ENCODE assay signal across 1 mouse cellular context in the genomic region with DNA sequence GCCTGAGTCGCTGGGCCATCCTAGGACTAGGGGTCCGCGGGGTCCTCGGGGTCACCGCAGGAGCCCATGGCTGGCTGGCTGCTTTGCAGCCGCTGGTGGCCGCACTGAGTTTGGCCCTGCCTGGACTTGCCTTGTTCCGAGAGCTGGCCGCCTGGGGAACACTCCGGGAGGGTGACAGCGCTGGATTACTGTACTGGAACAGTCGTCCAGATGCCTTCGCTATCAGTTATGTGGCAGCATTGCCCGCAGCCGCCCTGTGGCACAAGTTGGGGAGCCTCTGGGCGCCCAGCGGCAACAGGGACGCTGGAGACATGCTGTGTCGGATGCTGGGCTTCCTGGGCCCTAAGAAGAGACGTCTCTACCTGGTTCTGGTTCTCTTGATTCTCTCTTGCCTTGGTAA.
TF ChIP-seq lines count a peak whose summit lies in the region.

No protein-coding gene starts in this region.

TF ChIP-seq in CH12.LX, 34 proteins besides CTCF, POLR2A, EP300 and RAD21 (continued from another document):
- TF ChIP-seq SIN3A (IDR thresholded peaks at IDR 0.05; ENCODE audit: low read length) (peak; percentile 51; the same call in 1 of the 2 replicates), MEF2A (IDR thresholded peaks at IDR 0.05; ENCODE audit: borderline replicate concordance, low read depth, low read length) (0 out of 2 replicates have a peak, but pooled peaks have one; percentile 20), CHD1 (IDR thresholded peaks at IDR 0.05; ENCODE audit: low read depth, low read length) (peak; percentile 46; the same call in 1 of the 2 replicates), NELFE (IDR thresholded peaks at IDR 0.05; ENCODE audit: low read depth, low read length) (no peak), UBTF (IDR thresholded peaks at IDR 0.05; ENCODE audit: low read depth, low read length) (peak; percentile 63; the same call in 1 of the 2 replicates), RCOR1 (conservative IDR thresholded peaks at IDR 0.05; ENCODE audit: low read depth, low read length) (no peak)
TF ChIP-seq in CH12.LX: peak in this region for 4.
